ENCODE assay signal across 8 mouse cellular contexts in genomic region chr12:100952193-100952931, GRCm38 (mm10). TPM values are rescaled to one million over a fixed set of nuclear protein-coding genes. Genes with fewer than 3 reads are reported as not detected.
DNase-seq lines count a peak whose midpoint lies in the region; ATAC-seq lines count a peak whose summit lies in the region.

No protein-coding gene starts in this region.

- DNase-seq in cerebellum, adult 9-11 months, result no peak
- DNase-seq in embryo, embryonic 10.5 days (ENCODE audit: low spot score), result peak; percentile 89
- peak; percentile 66 to 79 for DNase-seq in gastrocnemius, postnatal 4 days (ENCODE audit: low spot score in 2 of 2)
- peak; percentile 71 to 76 for DNase-seq in left cerebral cortex, postnatal 36 days (ENCODE audit: low spot score in 2 of 2)
- peak; percentile 95 for DNase-seq in midbrain, embryonic 11.5 days (ENCODE audit: low spot score, missing footprints)
- peak; percentile 61 for DNase-seq in spleen, adult 12 weeks (ENCODE audit: low spot score)

- H3K36me3 ChIP-seq in intestine, embryonic 16.5 days (ENCODE audit: control insufficient read depth, insufficient read depth, low read length), result peaks cover 5% of the 10 kb centered on the region
- peaks cover 8% of the 10 kb centered on the region; the same call in 1 of the 2 replicates for H3K36me3 ChIP-seq in midbrain, embryonic 11.5 days (ENCODE audit: control insufficient read depth, insufficient read depth, low read length)

- H3K4me1 ChIP-seq in intestine, embryonic 16.5 days (ENCODE audit: control insufficient read depth, insufficient read depth, low read length), result peaks cover 4% of the 10 kb centered on the region
- H3K4me1 ChIP-seq in midbrain, embryonic 11.5 days (ENCODE audit: control insufficient read depth, insufficient read depth, low read length), result peaks cover 6% of the 10 kb centered on the region

- WGBS in intestine, embryonic 16.5 days, result 32% methylated on average over 9 of the region's 9 CpGs
- WGBS in midbrain, embryonic 11.5 days, result 42% methylated on average over 9 of the region's 9 CpGs

- ATAC-seq in cerebellum, adult (ENCODE audit: insufficient number of reproducible peaks, low FRiP score, low TSS enrichment), result peak; percentile 45; the same call in 1 of the 2 replicates
- ATAC-seq in intestine, embryonic 16.5 days, result peak; percentile 86
- ATAC-seq in midbrain, embryonic 11.5 days (ENCODE audit: low FRiP score), result peak; percentile 83

- H3K9me3 ChIP-seq in intestine, embryonic 16.5 days (ENCODE audit: control insufficient read depth, low read length), result no peaks in the 10 kb centered on the region
- no peaks in the 10 kb centered on the region for H3K9me3 ChIP-seq in midbrain, embryonic 11.5 days (ENCODE audit: control insufficient read depth, low read length)

- no peaks in the 10 kb centered on the region for H3K27me3 ChIP-seq in intestine, embryonic 16.5 days (replicated peaks; ENCODE audit: control insufficient read depth, insufficient read depth, low read length)
- H3K27me3 ChIP-seq in midbrain, embryonic 11.5 days (ENCODE audit: control insufficient read depth, insufficient read depth, low read length), result no peaks in the 10 kb centered on the region; the same call in 1 of the 2 replicates

- H3K9ac ChIP-seq in intestine, embryonic 16.5 days (ENCODE audit: low read depth, low read length), result peak overlapping the region; percentile 21; the same call in 1 of the 2 replicates
- H3K9ac ChIP-seq in midbrain, embryonic 11.5 days (ENCODE audit: low read length), result no peak overlapping the region

- no peak overlapping the region for H3K4me2 ChIP-seq in intestine, embryonic 16.5 days (ENCODE audit: low read depth, low read length)
- H3K4me2 ChIP-seq in midbrain, embryonic 11.5 days, result no peak overlapping the region

- peak overlapping the region; percentile 28; the same call in 1 of the 2 replicates for H3K27ac ChIP-seq in intestine, embryonic 16.5 days (ENCODE audit: low read length)
- no peak overlapping the region for H3K27ac ChIP-seq in midbrain, embryonic 11.5 days (ENCODE audit: low read depth, low read length)

- no peak overlapping the region for H3K4me3 ChIP-seq in intestine, embryonic 16.5 days (ENCODE audit: low read length)
- H3K4me3 ChIP-seq in midbrain, embryonic 11.5 days (ENCODE audit: low read depth, low read length), result no peak overlapping the region

- intact Hi-C loops in left cerebral cortex, postnatal 36 days (cut with DNase I), result loop anchor here (1.0 kb wide), 1 partner anchor 77 kb away; the partner anchor contains the start of gene Ccdc88c

RNA-seq across cellular contexts. Expression of gene Gpr68, which starts 44.4 kb away (rescaled TPM):
- total RNA-seq in gastrocnemius, postnatal 4 days (2021), result under 1 TPM; 0.23 to 0.49 TPM
- polyA plus RNA-seq in intestine, embryonic 16.5 days (2015; fragmentation: Nextera tagmentation; extraction: Ambion mirVana), result 0.48 and 0.56 TPM in 2 replicates
- total RNA-seq in left cerebral cortex, postnatal 36 days (2021), result 10 to 100 TPM; 10.5 to 14.8 TPM
- polyA plus RNA-seq in midbrain, embryonic 11.5 days (2014; fragmentation: Nextera tagmentation; extraction: Ambion mirVana), result 0.10 TPM in 1 of 2 replicates, not detected in the other

Comparison
In these comparisons a context has a peak if more than half of its experiments do, and no peak if none do; other contexts are left out.
1. RNA of gene Gpr68, which starts 44.4 kb away (total RNA-seq): 10.5 to 14.8 TPM in left cerebral cortex, postnatal 36 days; 0.23 to 0.49 TPM in gastrocnemius, postnatal 4 days; every median in the first group is over 4 times any median in the second.
2. Peak in every context shown above with its lines, with median percentiles within 50 percentile points of each other: ATAC-seq.